Mouse (Mus musculus) kidney, adult 2 months (tissue): ENCODE measurements at regions not wholly inside any gene's neighbourhood (a gene's known extent, or its start where the extent isn't known, plus 50 kb on each side); places are given as distances from the start of the nearest gene placed in this dataset.

Experiments
- CTCF ChIP-seq: fragments of 200-500 bp; conservative IDR thresholded peaks from 2 replicates; pipeline ENCODE4 v1.5.1; 2011; ENCODE audit warnings: low read depth, mild to moderate bottlenecking, control low read depth, low read length, moderate library complexity, mixed read lengths; ENCODE audit not compliant: insufficient read depth, insufficient read length
- POLR2A ChIP-seq: fragments of 200-500 bp; IDR thresholded peaks from one replicate; pipeline ENCODE4 v1.6.1; 2011; ENCODE audit warnings: low read depth, low read length, control low read depth

DNA sequence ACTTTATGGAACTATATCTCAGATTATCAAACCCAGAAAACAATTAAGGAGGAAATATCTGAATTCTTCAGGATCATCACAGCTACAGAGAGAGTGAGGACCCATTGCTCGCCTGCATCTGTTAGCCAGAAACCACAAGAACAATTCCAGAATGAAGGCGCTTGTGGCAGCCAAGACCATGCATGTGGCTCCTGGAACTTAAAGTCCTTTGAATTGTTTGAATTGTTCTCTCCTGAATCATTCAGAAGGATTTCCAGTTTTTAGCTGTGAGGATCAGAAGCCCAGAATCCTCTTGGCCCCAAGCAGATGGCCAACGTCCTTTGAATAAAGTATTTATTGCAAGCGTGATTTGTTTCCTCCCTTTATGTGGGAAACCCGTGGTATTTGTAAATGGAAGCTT lies 195.9 kb downstream of the Dio2 start:
- TF ChIP-seq POLR2A: no peak
- TF ChIP-seq CTCF: no peak
